Mouse (Mus musculus) layer of hippocampus, postnatal 14 days (tissue): ENCODE measurements around the gene A830031A19Rik. TPM values are rescaled to one million over a fixed set of nuclear protein-coding genes. Genes with fewer than 3 reads are reported as not detected.

Experiments used
- DNase-seq, 2 experiments: peaks; one replicate each; pipeline ENCODE4 v3.0.0; 2021 to 2022; ENCODE audit warnings: low spot score in 2 of 2, mixed read lengths in 1 of 2
- microRNA-seq, 2 experiments: library from miRNA; unstranded; fragments of <30 nt; microRNA quantifications; one replicate each; pipeline ENCODE4 v1.2.0; 2021
- total RNA-seq, 2 experiments: library from RNA; stranded (reverse); gene quantifications; 2 replicates each; pipeline ENCODE4 v1.2.3; 2021

A830031A19Rik gene
- total RNA-seq, 2 experiments from 2014 or later = 0.72 to 1.1 TPM

DNA sequence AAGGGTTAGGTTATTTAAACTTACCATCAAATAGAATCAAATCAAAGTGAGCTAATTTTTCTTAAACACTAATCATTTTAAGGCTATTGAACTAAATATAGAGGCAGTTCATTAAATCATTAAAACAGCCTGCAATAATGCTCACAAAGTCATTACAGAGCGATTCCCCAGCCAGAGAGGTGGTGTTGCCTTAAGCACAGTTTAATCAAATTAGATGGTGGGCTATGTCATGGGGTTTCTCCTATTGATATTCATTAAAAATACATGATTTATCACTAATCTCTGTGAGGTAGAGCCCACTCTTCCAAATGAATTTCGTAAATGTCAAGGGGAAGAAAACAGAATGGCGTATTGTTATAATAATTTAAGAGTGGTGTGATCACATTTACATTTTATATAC, 58.8 kb downstream of the A830031A19Rik start:
- no peak for DNase-seq

DNA sequence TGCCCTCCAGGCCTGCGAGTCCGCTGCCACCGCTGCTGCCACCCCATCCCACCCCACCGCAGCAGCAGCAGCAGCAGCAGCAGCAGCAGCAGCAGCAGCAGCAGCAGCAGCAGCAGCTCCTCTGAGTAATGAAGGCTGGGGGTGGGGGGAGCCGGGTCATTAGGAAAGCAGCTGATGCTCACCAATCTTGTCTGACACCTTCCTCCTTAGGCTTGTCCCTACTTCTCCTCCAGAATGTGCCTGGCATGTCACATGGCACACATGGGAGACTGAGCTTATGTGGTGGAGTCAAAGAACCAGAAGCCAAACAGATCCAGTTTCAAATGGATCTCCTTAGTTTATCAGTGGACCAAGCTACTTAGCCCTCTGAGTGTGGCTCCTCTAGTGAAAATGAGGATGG, 60.2 kb downstream of the A830031A19Rik start:
- DNase-seq = no peak

DNA sequence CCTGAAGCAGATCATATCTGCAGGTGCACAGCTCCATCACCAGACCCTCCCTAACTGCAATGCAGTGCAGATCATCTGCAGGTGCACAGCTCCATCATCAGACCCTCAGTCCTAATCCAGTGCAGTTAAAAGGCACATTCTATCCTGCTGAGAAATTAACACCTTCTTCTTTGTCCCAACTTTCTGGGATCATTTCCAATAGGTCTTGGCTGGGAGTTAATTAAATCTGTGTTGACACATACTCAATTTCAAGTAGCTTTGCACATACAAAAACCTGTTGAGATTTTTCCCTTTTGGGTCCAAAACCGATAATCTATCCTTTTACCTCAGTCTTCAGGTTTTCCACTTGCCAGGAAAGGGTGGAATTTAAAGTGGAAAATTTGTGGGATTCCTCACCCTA, 62.6 kb downstream of the A830031A19Rik start:
- no peak for DNase-seq

DNA sequence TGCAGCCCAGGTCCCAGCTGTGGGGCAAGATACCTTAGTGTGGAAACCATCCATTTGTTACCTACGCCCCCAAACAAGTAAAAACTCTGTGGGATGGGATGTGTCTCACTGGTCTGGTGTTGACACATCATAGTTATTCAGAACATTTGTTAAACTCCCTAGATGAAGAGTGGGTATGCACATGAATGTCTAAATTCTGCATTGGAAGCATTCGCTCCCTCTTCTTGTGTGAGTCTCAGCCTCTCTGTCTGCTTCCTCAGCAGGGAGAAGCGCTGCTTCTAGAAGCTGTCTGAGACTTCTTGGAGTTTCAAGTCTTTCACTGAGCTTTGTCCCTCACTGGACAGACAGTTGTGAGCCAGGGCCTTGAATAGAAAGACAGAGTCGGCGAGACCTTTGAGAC, 65.9 kb downstream of the A830031A19Rik start:
- no peak for DNase-seq

DNA sequence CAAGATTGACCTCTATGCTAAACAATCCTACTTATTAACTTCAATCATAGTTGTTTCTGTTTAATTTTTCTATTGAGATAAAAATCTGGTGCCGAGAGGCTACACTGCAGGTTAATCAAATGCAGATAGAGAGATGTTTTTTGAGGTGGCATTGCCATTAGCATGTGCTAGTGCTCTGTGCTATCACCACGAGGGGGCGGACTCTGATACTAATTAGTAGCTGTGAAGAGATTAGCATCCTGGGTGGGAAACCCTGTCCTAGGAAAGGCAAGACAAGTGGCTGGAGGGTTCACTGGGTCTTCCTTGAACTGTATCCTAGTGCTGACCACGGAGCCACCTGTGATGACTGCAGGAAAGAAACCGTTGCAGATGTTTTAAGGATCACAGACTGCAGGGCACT, 66.6 kb downstream of the A830031A19Rik start:
- no peak for DNase-seq

DNA sequence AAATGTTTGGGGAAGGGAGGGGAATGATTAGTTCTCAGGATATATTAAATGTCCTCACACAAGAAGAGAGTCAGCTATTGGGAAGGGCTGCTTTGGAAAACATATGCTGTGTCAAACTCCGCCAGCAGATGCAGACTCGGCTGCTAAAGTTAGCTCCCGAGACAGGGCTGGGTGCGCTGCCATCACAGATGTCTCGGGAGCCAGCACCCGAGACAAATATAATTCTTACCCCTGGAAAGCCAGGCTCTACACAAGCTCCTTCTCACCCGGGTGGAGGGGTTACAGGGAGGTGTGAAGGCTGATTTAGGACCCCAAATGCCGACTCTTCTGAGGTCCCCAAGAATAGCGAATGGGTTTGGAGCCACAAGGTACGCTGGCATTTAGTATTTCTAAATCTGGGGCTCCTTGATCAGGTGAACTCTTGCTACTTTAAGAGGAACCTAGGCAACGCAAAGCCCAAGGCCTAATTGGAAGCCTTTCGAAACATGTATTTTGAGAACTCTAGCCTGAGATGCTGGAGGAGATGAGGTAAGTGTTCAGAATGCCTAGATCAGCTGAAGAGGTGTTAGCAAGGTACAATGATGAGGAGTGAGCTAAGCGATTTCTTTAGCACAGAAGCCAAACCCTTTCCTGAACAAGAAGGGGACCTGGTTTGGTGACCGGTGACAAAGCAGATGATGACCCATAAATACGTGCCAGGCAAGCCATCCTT, 69.3 kb downstream of the A830031A19Rik start:
- DNase-seq = peak in 1 of 2 experiments; percentile 26

DNA sequence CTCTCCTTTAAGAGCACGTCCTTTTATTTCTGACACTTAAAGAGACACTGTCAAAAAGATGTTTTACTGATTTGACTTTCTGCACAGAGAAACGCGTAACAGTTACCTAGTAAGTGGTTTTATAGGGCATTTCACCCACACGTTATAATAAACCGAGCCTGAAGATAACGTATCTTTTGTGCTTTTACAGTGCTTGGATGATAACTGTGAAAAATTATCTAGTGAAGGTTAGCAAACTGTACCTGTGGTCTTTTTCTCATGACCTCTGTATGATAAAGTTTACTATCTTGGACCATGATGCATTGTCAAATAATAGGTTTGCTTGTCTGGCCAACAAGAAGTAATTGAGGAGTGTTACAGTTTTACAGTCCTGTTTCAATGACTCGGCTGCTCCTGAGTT, 74.2 kb downstream of the A830031A19Rik start:
- no peak for DNase-seq

Small RNA genes lying within 50 kb of the gene (microRNA-seq; reads per million reads assigned to microRNA genes)
- gene Gm44381 = 0 reads per million in 2 experiments

Other genes starting within 250 kb of the A830031A19Rik start
- gene Papolg, start 179.8 kb downstream of the A830031A19Rik start, total RNA-seq = 10 to 100 TPM; 18.4 to 19.0 TPM
- gene Bcl11a, start 3.0 kb upstream of the A830031A19Rik start, total RNA-seq = 100 to 1,000 TPM; 125 to 127 TPM